Mouse (Mus musculus) liver, adult 10 weeks (tissue): Measurements from ENCODE around the gene Ndufa4. TPM values are rescaled to one million over a fixed set of nuclear protein-coding genes. Genes with fewer than 3 reads are reported as not detected.

ENCODE experiments used
- polyA plus RNA-seq: library from polyadenylated mRNA; stranded (reverse); fragments of 350-450 nt; fragmentation: Illumina TruSeq; extraction: RNeasy Lipid Tissue Mini Kit (QIAGEN cat#74804); gene quantifications from one replicate; pipeline ENCODE4 v1.2.3, GENCODE M21; 2014; ENCODE audit warnings: low read depth, low replicate concordance

Ndufa4 gene
- 2,212 TPM for polyA plus RNA-seq

DNA sequence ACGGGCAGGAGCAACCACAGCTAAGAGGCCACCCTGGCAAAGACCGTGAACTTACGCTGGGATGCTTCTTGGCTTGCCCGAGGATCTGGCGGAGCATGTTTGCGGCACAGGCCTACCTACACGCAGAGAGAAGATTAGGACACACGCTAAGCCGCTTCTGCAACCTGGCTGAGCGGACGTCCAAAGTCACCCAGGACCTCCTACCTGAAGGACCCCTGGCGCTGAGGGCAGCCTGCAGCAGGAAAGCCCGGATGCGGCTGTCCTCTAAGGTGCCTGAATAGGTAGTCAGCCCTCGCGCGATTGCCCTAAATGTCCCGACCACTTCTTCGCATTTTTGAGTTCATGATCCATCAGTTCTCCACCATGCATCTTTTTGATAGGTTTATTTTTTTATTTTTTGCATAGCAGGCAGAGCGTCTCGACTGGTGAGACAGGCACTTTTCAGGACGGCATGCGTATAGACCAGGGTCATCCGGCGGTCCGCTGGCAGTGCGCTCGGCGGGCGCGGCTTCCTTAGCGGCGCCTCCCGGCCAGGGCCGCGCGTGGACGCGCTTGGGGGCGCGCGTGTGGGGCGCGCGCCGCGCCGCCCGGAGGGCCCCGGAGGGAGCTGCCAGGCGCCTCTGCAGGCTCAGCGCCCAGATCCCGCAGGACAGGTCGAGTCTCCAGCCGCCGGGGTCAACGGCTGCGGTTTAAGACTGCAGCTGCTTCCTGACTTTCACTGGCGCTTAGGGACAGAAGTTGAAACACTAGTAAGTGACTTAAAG, at the start of gene Ndufa4, which contains the start of gene Phf14:
Gene Ndufa4, minus strand, starts transcription at position 229 of the 764 bp plus-strand sequence.
Gene Phf14, plus strand, starts transcription at position 541 of the 764 bp plus-strand sequence.

Other genes starting within 250 kb of the Ndufa4 start
- 34.8 TPM for gene Phf14, start 312 bp upstream of the Ndufa4 start, polyA plus RNA-seq